Mouse (Mus musculus): ENCODE results near the gene Trim16. TPM values are rescaled to one million over a fixed set of nuclear protein-coding genes. Genes with fewer than 3 reads are reported as not detected.

The Trim16 gene
- polyA plus RNA-seq, 1 experiment: 0.61 TPM

- no peaks in the 10 kb centered on the region for H3K9me3 ChIP-seq (replicated peaks; ENCODE audit: control insufficient read depth, insufficient read depth, low read length, poor library complexity, severe bottlenecking)
- H3K36me3 ChIP-seq (ENCODE audit: control insufficient read depth, insufficient read depth, low read length, poor library complexity, severe bottlenecking): no peaks in the 10 kb centered on the region
Measured at GRCm38 (mm10) chr11:62853334-62853733, 33.3 kb downstream of the Trim16 start.

GRCm38 (mm10) chr11:62865562-62865961 lies 45.5 kb downstream of the Trim16 start:
- no peak overlapping the region for H3K9ac ChIP-seq (ENCODE audit: low read depth, poor library complexity, severe bottlenecking)
- H3K4me1 ChIP-seq (ENCODE audit: control insufficient read depth, insufficient read depth, low read length): no peaks in the 10 kb centered on the region
- H3K36me3 ChIP-seq (ENCODE audit: control insufficient read depth, insufficient read depth, low read length, poor library complexity, severe bottlenecking): no peaks in the 10 kb centered on the region
- TF ChIP-seq CTCF (IDR thresholded peaks at IDR 0.05; ENCODE audit: low read depth, low read length) (no peak), EP300 (IDR thresholded peaks at IDR 0.05; ENCODE audit: insufficient read depth, low read depth, low read length) (no peak), POLR2A (IDR thresholded peaks at IDR 0.05; ENCODE audit: insufficient read depth, low read length) (no peak)
- H3K27ac ChIP-seq (ENCODE audit: insufficient read depth, low read length): no peak overlapping the region
- no peak overlapping the region for H3K4me3 ChIP-seq (ENCODE audit: low read depth, low read length)
- no peaks in the 10 kb centered on the region for H3K9me3 ChIP-seq (replicated peaks; ENCODE audit: control insufficient read depth, insufficient read depth, low read length, poor library complexity, severe bottlenecking)
- H3K27me3 ChIP-seq (ENCODE audit: control insufficient read depth, insufficient read depth, low read length, poor library complexity, severe bottlenecking): no peaks in the 10 kb centered on the region

More at GRCm38 (mm10) chr11:62853334-62853733, 33.3 kb downstream of the Trim16 start:
- no peak for TF ChIP-seq EP300 (IDR thresholded peaks at IDR 0.05; ENCODE audit: insufficient read depth, low read depth, low read length)
- TF ChIP-seq CTCF (IDR thresholded peaks at IDR 0.05; ENCODE audit: low read depth, low read length): no peak
- TF ChIP-seq POLR2A (IDR thresholded peaks at IDR 0.05; ENCODE audit: insufficient read depth, low read length): no peak
- Histone ChIP-seq H3K4me3 (ENCODE audit: low read depth, low read length) (no peak overlapping the region), H3K4me1 (ENCODE audit: control insufficient read depth, insufficient read depth, low read length) (no peaks in the 10 kb centered on the region), H3K27ac (ENCODE audit: insufficient read depth, low read length) (no peak overlapping the region), H3K27me3 (ENCODE audit: control insufficient read depth, insufficient read depth, low read length, poor library complexity, severe bottlenecking) (no peaks in the 10 kb centered on the region), H3K9ac (ENCODE audit: low read depth, poor library complexity, severe bottlenecking) (no peak overlapping the region)

GRCm38 (mm10) chr11:62866685-62867084 lies 46.7 kb downstream of the Trim16 start:
- H3K4me3 ChIP-seq (ENCODE audit: low read depth, low read length): no peak overlapping the region
- no peaks in the 10 kb centered on the region for H3K27me3 ChIP-seq (ENCODE audit: control insufficient read depth, insufficient read depth, low read length, poor library complexity, severe bottlenecking)
- TF ChIP-seq POLR2A (IDR thresholded peaks at IDR 0.05; ENCODE audit: insufficient read depth, low read length) (no peak), CTCF (IDR thresholded peaks at IDR 0.05; ENCODE audit: low read depth, low read length) (no peak), EP300 (IDR thresholded peaks at IDR 0.05; ENCODE audit: insufficient read depth, low read depth, low read length) (no peak)
- H3K9ac ChIP-seq (ENCODE audit: low read depth, poor library complexity, severe bottlenecking): no peak overlapping the region
- no peak overlapping the region for H3K27ac ChIP-seq (ENCODE audit: insufficient read depth, low read length)
- no peaks in the 10 kb centered on the region for H3K4me1 ChIP-seq (ENCODE audit: control insufficient read depth, insufficient read depth, low read length)
- no peaks in the 10 kb centered on the region for H3K9me3 ChIP-seq (replicated peaks; ENCODE audit: control insufficient read depth, insufficient read depth, low read length, poor library complexity, severe bottlenecking)
- H3K36me3 ChIP-seq (ENCODE audit: control insufficient read depth, insufficient read depth, low read length, poor library complexity, severe bottlenecking): no peaks in the 10 kb centered on the region

GRCm38 (mm10) chr11:62869201-62869600 lies 49.2 kb downstream of the Trim16 start:
- no peaks in the 10 kb centered on the region for H3K27me3 ChIP-seq (ENCODE audit: control insufficient read depth, insufficient read depth, low read length, poor library complexity, severe bottlenecking)
- TF ChIP-seq POLR2A (IDR thresholded peaks at IDR 0.05; ENCODE audit: insufficient read depth, low read length): no peak
- no peak for TF ChIP-seq CTCF (IDR thresholded peaks at IDR 0.05; ENCODE audit: low read depth, low read length)
- TF ChIP-seq EP300 (IDR thresholded peaks at IDR 0.05; ENCODE audit: insufficient read depth, low read depth, low read length): no peak

GRCm38 (mm10) chr11:62869715-62870371 lies 49.8 kb downstream of the Trim16 start:
- no peak for TF ChIP-seq CTCF (IDR thresholded peaks at IDR 0.05; ENCODE audit: low read depth, low read length)
- TF ChIP-seq EP300 (IDR thresholded peaks at IDR 0.05; ENCODE audit: insufficient read depth, low read depth, low read length): no peak
- TF ChIP-seq POLR2A (IDR thresholded peaks at IDR 0.05; ENCODE audit: insufficient read depth, low read length): no peak

More at GRCm38 (mm10) chr11:62869201-62869600, 49.2 kb downstream of the Trim16 start:
- Histone ChIP-seq H3K9ac (ENCODE audit: low read depth, poor library complexity, severe bottlenecking) (no peak overlapping the region), H3K27ac (ENCODE audit: insufficient read depth, low read length) (no peak overlapping the region), H3K9me3 (replicated peaks; ENCODE audit: control insufficient read depth, insufficient read depth, low read length, poor library complexity, severe bottlenecking) (no peaks in the 10 kb centered on the region), H3K4me3 (ENCODE audit: low read depth, low read length) (no peak overlapping the region), H3K36me3 (ENCODE audit: control insufficient read depth, insufficient read depth, low read length, poor library complexity, severe bottlenecking) (no peaks in the 10 kb centered on the region), H3K4me1 (ENCODE audit: control insufficient read depth, insufficient read depth, low read length) (no peaks in the 10 kb centered on the region)

DNA sequence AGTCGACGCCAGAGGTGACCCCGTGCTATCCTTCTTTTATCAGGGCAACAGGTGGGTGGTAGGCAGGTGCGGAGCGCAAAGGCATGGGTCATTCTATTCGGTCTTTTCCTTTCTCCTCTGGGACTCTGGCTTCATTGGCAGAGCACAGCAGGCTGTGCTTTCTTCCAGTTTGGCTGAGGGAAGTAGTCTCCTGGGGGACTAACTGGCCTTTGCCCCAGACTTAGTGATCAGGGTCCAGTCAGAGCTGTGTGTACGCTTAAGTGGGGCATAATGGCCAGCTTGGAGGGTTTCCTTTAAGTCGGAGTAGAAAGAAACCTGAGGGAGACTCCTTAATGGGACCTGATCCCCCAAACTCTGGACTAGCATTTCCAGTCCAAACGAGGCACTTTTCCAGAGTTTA lies 53.4 kb downstream of the Trim16 start:
- TF ChIP-seq EP300 (IDR thresholded peaks at IDR 0.05; ENCODE audit: insufficient read depth, low read depth, low read length): no peak
- no peak for TF ChIP-seq CTCF (IDR thresholded peaks at IDR 0.05; ENCODE audit: low read depth, low read length)
- Histone ChIP-seq H3K4me3 (ENCODE audit: low read depth, low read length) (no peak overlapping the region), H3K9me3 (replicated peaks; ENCODE audit: control insufficient read depth, insufficient read depth, low read length, poor library complexity, severe bottlenecking) (no peaks in the 10 kb centered on the region), H3K36me3 (ENCODE audit: control insufficient read depth, insufficient read depth, low read length, poor library complexity, severe bottlenecking) (no peaks in the 10 kb centered on the region), H3K9ac (ENCODE audit: low read depth, poor library complexity, severe bottlenecking) (no peak overlapping the region), H3K27ac (ENCODE audit: insufficient read depth, low read length) (no peak overlapping the region), H3K4me1 (ENCODE audit: control insufficient read depth, insufficient read depth, low read length) (no peaks in the 10 kb centered on the region), H3K27me3 (ENCODE audit: control insufficient read depth, insufficient read depth, low read length, poor library complexity, severe bottlenecking) (no peaks in the 10 kb centered on the region)

More at GRCm38 (mm10) chr11:62869715-62870371, 49.8 kb downstream of the Trim16 start:
- H3K9ac ChIP-seq (ENCODE audit: low read depth, poor library complexity, severe bottlenecking): no peak overlapping the region
- no peak overlapping the region for H3K27ac ChIP-seq (ENCODE audit: insufficient read depth, low read length)
- H3K27me3 ChIP-seq (ENCODE audit: control insufficient read depth, insufficient read depth, low read length, poor library complexity, severe bottlenecking): no peaks in the 10 kb centered on the region
- no peaks in the 10 kb centered on the region for H3K36me3 ChIP-seq (ENCODE audit: control insufficient read depth, insufficient read depth, low read length, poor library complexity, severe bottlenecking)
- H3K9me3 ChIP-seq (replicated peaks; ENCODE audit: control insufficient read depth, insufficient read depth, low read length, poor library complexity, severe bottlenecking): no peaks in the 10 kb centered on the region
- H3K4me1 ChIP-seq (ENCODE audit: control insufficient read depth, insufficient read depth, low read length): no peaks in the 10 kb centered on the region
- no peak overlapping the region for H3K4me3 ChIP-seq (ENCODE audit: low read depth, low read length)

All from ES-Bruce4 (cell line).